Mouse (Mus musculus) C2C12 (cell line): ENCODE results near the gene Ttc7. TPM values are rescaled to one million over a fixed set of nuclear protein-coding genes. Genes with fewer than 3 reads are reported as not detected.

ENCODE experiments used
- H3K27me3 ChIP-seq: one replicate; pipeline ENCODE4 v1.6.1; 2011; ENCODE audit not compliant: control insufficient read depth, insufficient read depth, insufficient read length
- H3K36me3 ChIP-seq: one replicate; pipeline ENCODE4 v1.6.1; 2011; ENCODE audit not compliant: control insufficient read depth, insufficient read depth
- H3K4me3 ChIP-seq: one replicate; pipeline ENCODE4 v1.5.1; 2011; ENCODE audit warnings: mild to moderate bottlenecking, control low read depth; ENCODE audit not compliant: poor library complexity, insufficient read depth, severe bottlenecking
- H3K79me2 ChIP-seq: one replicate; pipeline ENCODE4 v1.6.1; 2011; ENCODE audit not compliant: control insufficient read depth, insufficient read depth
- H3K79me3 ChIP-seq: one replicate; pipeline ENCODE4 v1.6.1; 2011; ENCODE audit warnings: low read depth, control low read depth
- H3ac ChIP-seq: one replicate; pipeline ENCODE3; 2011; ENCODE audit warnings: low read depth; ENCODE audit not compliant: control insufficient read depth, insufficient read length
- CEBPB ChIP-seq: IDR thresholded peaks from one replicate; pipeline ENCODE4 v1.6.1; 2011; ENCODE audit warnings: low read depth, mild to moderate bottlenecking, control low read depth, moderate library complexity
- CTCF ChIP-seq: IDR thresholded peaks from one replicate; pipeline ENCODE4 v1.5.1; 2011; ENCODE audit not compliant: control insufficient read depth, insufficient read depth, insufficient read length
- FOSL1 ChIP-seq: IDR thresholded peaks from one replicate; pipeline ENCODE4 v1.8.0; 2011; ENCODE audit warnings: mild to moderate bottlenecking, low read length; ENCODE audit not compliant: poor library complexity, insufficient read depth, severe bottlenecking
- MAX ChIP-seq: IDR thresholded peaks from one replicate; pipeline ENCODE4 v1.6.1; 2011; ENCODE audit warnings: mild to moderate bottlenecking, control low read depth
- MYOD1 ChIP-seq: IDR thresholded peaks from one replicate; pipeline ENCODE4 v1.6.1; 2011; ENCODE audit warnings: low read depth; ENCODE audit not compliant: control insufficient read depth, insufficient read length
- MYOG ChIP-seq: IDR thresholded peaks from one replicate; pipeline ENCODE4 v1.6.1; 2011; ENCODE audit not compliant: control insufficient read depth, insufficient read length; ENCODE audit errors: extremely low read depth
- USF1 ChIP-seq: IDR thresholded peaks from one replicate; pipeline ENCODE4 v1.6.1; 2011; ENCODE audit warnings: low read depth, mild to moderate bottlenecking, control low read depth, moderate library complexity
- polyA plus RNA-seq: library from polyadenylated mRNA; unstranded; fragments of >200 nt; fragmentation: generic; extraction: Trizol; gene quantifications from one replicate; pipeline ENCODE4 v1.2.1, GENCODE M21; 2012; ENCODE audit warnings: missing spikeins

Gene Ttc7
- polyA plus RNA-seq, 1 experiment, result 9.8 TPM

DNA sequence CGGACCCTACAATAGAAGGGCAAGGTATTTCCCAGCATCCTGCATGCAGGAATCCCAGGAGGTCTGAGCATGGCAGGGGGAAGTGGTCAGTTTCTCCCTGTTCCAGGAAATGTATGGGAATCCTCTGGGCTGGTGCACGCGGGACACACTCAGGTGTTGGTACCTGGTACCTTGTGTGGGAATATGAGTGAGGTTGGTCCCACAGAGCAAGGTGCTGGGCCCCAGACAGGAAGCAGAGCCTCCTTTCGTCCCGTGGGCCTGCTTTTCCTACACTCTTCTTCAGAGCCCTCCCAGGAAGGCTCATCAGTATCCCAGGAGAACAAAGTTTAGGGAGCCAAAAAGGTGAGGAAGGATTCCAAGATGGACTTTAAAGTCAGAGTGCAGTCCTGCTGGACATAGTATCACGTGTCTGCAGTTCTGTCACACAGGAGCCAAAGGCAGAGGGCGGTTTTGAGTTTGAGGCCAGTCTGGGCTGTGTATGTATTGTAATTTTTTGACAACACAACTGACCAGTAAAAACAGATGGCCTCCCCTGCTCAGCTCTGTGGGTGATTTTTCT lies 1.9 kb downstream of the Ttc7 start:
- Histone ChIP-seq H3K79me3 (no peaks in the 10 kb centered on the region), H3K27me3 (no peaks in the 10 kb centered on the region), H3K4me3 (no peak overlapping the region), H3ac (no peak overlapping the region), H3K36me3 (no peaks in the 10 kb centered on the region), H3K79me2 (no peaks in the 10 kb centered on the region)
- TF ChIP-seq CEBPB (no peak), USF1 (no peak), MAX (no peak), MYOG (no peak), FOSL1 (no peak), CTCF (no peak), MYOD1 (no peak)

DNA sequence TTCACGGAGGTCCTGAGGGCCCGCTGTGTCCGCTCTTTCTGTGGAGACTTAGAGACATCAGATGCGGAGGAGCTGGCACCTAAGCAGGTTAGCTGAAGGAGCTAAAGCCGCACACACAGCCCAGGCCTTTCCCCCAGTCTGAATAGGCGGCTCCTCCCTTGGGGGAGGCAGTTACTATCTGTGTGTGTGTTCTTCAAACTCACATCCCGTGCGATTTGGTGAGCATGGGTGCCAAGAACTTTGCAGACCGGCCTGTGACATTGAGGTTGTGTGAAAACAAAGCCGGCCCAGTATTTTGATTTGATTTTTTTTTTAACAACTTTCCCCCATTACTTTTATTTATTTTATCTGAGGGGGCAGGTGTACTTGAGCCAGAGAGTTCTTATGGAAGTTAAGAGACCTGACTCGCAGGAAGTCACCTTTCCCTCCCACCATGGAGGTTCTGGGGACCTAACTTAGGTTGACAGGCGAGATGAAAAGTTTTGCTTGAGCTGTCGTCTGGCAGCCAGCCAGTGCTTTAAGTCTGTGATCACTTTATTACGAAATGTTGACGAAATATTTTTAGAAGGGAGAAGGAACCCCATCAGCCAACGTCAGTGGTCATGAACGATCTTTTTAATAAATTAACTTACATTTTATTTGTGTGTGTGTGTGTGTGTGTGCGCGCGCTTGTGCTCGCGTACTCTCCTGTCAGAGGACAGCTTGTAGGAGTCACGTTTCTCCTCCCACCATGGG lies 3.2 kb downstream of the Ttc7 start:
- H3K36me3 ChIP-seq, result no peaks in the 10 kb centered on the region
- no peak overlapping the region for H3K4me3 ChIP-seq
- no peaks in the 10 kb centered on the region for H3K27me3 ChIP-seq
- H3K79me2 ChIP-seq, result no peaks in the 10 kb centered on the region
- H3K79me3 ChIP-seq, result no peaks in the 10 kb centered on the region
- TF ChIP-seq CTCF, result no peak
- no peak for TF ChIP-seq CEBPB
- no peak for TF ChIP-seq MAX
- no peak for TF ChIP-seq FOSL1
- TF ChIP-seq MYOD1, result no peak
- TF ChIP-seq MYOG, result no peak
- TF ChIP-seq USF1, result no peak
- H3ac ChIP-seq, result no peak overlapping the region

DNA sequence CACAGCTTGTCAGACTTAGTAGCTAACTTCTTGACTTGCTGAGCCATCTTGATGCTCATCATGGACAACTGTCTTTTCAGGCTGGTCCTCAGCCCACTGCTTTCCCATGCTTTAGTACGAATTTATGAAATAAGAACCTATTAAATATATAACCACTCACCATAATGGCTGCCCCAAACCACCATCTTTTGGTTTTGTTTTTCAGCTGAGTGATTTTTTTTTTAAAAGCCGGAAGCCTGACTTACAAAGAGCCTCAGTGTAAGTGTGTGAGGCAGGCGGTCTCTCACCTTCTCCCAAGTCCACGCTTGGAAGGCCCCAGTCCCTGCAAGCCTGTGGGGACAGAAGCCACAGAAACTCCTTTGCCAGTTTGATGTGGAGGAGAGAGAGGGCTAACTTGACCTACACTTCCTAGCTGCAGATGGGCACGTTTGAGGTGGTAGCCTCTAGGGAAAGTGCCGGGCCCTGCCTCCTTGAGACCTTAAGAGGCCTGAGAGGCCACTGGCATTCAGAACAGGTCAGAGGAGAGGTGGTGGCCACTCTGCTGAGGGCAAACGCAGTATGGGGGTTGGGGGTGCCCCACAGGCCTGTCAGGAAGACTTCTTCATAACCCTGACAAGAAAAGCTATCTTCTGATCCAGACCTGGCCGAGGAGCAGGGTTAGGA lies 3.9 kb downstream of the Ttc7 start:
- H3K79me3 ChIP-seq, result no peaks in the 10 kb centered on the region
- H3K27me3 ChIP-seq, result no peaks in the 10 kb centered on the region
- no peak overlapping the region for H3ac ChIP-seq
- H3K4me3 ChIP-seq, result no peak overlapping the region
- TF ChIP-seq FOSL1, result no peak
- TF ChIP-seq CTCF, result no peak
- TF ChIP-seq MYOD1, result no peak
- TF ChIP-seq CEBPB, result no peak
- no peak for TF ChIP-seq MAX
- no peak for TF ChIP-seq MYOG
- TF ChIP-seq USF1, result no peak
- H3K79me2 ChIP-seq, result no peaks in the 10 kb centered on the region
- no peaks in the 10 kb centered on the region for H3K36me3 ChIP-seq

DNA sequence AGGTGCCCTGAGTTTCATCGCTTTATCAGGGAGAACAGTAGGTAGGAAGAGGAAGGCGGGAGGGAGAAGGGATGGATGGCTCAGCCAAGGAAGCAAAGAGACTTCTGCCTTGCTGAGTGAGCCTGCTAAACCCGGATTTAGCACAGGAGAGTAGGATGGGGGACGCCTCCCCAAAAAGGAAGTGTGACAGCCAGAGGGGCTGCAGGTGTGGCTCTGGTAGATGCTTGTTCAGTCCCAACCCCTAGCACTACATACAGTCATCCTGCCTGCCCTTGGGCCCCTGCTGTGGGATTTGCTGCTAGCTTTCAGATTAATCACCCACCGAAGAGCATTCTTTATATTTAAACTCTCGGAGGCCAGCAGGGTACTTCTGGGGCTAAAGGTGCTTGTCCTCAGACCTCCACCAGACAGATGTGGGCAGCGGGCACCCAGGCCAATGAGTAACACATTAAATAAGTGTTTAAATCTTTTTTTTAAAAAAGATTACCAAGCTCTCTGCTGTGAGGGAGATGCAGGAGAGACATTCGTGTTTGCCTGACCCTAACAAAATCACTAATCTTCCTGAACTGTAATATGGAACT lies 4.6 kb downstream of the Ttc7 start:
- Histone ChIP-seq H3K4me3 (no peak overlapping the region), H3K79me2 (no peaks in the 10 kb centered on the region), H3ac (no peak overlapping the region), H3K27me3 (no peaks in the 10 kb centered on the region), H3K36me3 (no peaks in the 10 kb centered on the region), H3K79me3 (no peaks in the 10 kb centered on the region)
- TF ChIP-seq MYOD1 (no peak), MAX (no peak), CTCF (no peak), MYOG (no peak), FOSL1 (no peak), USF1 (no peak), CEBPB (no peak)

DNA sequence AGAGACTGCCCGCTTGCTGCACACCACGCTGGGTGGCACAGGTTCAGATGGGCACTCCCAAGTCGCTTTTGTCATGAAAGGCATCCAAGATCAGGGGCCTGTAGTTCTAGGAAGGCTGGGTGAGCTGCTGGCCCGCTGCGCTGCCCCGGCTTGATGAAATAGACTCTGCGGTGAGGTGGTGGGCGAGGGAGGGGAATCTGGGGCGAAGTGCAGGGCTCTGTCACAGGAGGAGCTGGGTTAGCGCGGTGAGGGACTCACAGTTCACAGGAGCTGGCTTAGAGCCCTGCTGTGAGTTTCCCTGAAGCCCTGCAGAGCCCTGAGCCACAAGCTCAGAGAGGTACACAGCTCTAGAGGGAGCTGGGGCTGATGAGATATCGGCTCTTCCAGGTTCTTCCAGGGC lies 5.4 kb downstream of the Ttc7 start:
- Histone ChIP-seq H3K36me3 (peaks cover under 1% of the 10 kb centered on the region), H3ac (no peak overlapping the region), H3K79me3 (no peaks in the 10 kb centered on the region), H3K27me3 (no peaks in the 10 kb centered on the region), H3K4me3 (no peak overlapping the region), H3K79me2 (no peaks in the 10 kb centered on the region)
- TF ChIP-seq CTCF (no peak), CEBPB (no peak), USF1 (no peak), MAX (no peak), MYOD1 (no peak), FOSL1 (no peak)
